Mouse (Mus musculus) liver, embryonic 15.5 days (tissue): ENCODE results near the gene Usp32. TPM values are rescaled to one million over a fixed set of nuclear protein-coding genes. Genes with fewer than 3 reads are reported as not detected.

ENCODE experiments used
- ATAC-seq: fragments of 200-750 bp; cut with Nextera tagmentation; 2 replicates; pipeline ENCODE4 v1.8.0; 2017; ENCODE audit warnings: moderate number of reproducible peaks, mild to moderate bottlenecking, moderate library complexity; ENCODE audit not compliant: insufficient read depth
- H3K27ac ChIP-seq: fragments of 300-500 bp; sonication (generic); replicated peaks from 2 replicates; pipeline ENCODE4 v1.5.1; 2015; ENCODE audit warnings: mild to moderate bottlenecking, inconsistent platforms
- H3K27me3 ChIP-seq: fragments of 300-500 bp; sonication (generic); 2 replicates; pipeline ENCODE4 v1.6.1; 2015; ENCODE audit warnings: mild to moderate bottlenecking, inconsistent platforms
- H3K36me3 ChIP-seq: fragments of 300-500 bp; sonication (generic); replicated peaks from 2 replicates; pipeline ENCODE4 v1.6.1; 2015; ENCODE audit warnings: moderate library complexity, mild to moderate bottlenecking, inconsistent platforms
- H3K4me1 ChIP-seq: fragments of 300-500 bp; sonication (generic); replicated peaks from 2 replicates; pipeline ENCODE4 v1.6.1; 2015; ENCODE audit warnings: inconsistent platforms
- H3K4me2 ChIP-seq: fragments of 300-500 bp; sonication (generic); 2 replicates; pipeline ENCODE4 v1.6.1; 2015; ENCODE audit warnings: moderate library complexity, mild to moderate bottlenecking, inconsistent platforms
- H3K4me3 ChIP-seq: fragments of 300-500 bp; sonication (generic); replicated peaks from 2 replicates; pipeline ENCODE4 v1.5.1; 2015; ENCODE audit warnings: mild to moderate bottlenecking, inconsistent platforms
- H3K9ac ChIP-seq: fragments of 300-500 bp; sonication (generic); 2 replicates; pipeline ENCODE4 v1.6.1; 2015; ENCODE audit warnings: moderate library complexity, mild to moderate bottlenecking, inconsistent platforms
- H3K9me3 ChIP-seq: fragments of 300-500 bp; sonication (generic); replicated peaks from 2 replicates; pipeline ENCODE4 v1.6.1; 2016; ENCODE audit warnings: inconsistent platforms
- WGBS: fragments of 180-500 bp; shearing (Covaris S2); methylation state at CpG from one replicate; pipeline ENCODE4 v1.1.7; 2015; ENCODE audit warnings: mixed read lengths; ENCODE audit not compliant: insufficient replicate concordance; 5-methylcytosine and 5-hydroxymethylcytosine counted together
- polyA plus RNA-seq: library from polyadenylated mRNA; unstranded; fragments of >200 nt; fragmentation: Nextera tagmentation; extraction: Ambion mirVana; gene quantifications from 2 replicates; pipeline ENCODE4 v1.2.1, GENCODE M21; 2015

Usp32 gene
- polyA plus RNA-seq, 1 experiment from 2014 or later = 10.1 TPM

DNA sequence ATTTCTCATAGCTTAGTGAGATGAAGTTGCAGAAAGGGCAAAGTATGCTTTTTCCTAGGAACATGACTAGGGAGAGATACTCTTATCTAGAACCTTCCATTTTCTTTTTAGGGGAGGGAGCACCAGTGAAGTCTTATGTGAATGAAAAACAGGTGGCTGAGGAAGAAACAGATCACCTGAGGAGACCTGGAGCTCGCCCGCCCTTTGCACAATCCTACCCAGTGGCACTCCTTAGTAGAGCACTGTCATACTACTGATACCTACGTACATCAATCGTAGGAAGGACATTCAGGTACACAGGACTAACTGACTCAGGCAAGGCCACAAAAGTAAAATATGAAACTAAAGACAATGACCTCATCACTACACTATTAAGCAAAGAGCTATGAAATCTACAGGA, 81.4 kb downstream of the Usp32 start:
- H3K9me3 ChIP-seq = no peaks in the 10 kb centered on the region
- H3K4me2 ChIP-seq = no peak overlapping the region
- no peak for ATAC-seq
- no peak overlapping the region for H3K27ac ChIP-seq
- no peak overlapping the region for H3K4me3 ChIP-seq
- H3K9ac ChIP-seq = no peak overlapping the region
- 91% methylated on average over 4 of the region's 4 CpGs for WGBS
- H3K4me1 ChIP-seq = 0 out of 2 replicates have a peak, but pooled peaks cover 3% of the 10 kb centered on the region
- H3K27me3 ChIP-seq = no peaks in the 10 kb centered on the region
- peaks cover 58% of the 10 kb centered on the region for H3K36me3 ChIP-seq

- Histone ChIP-seq H3K9me3 (no peaks in the 10 kb centered on the region), H3K4me3 (no peak overlapping the region), H3K4me2 (no peak overlapping the region), H3K27me3 (no peaks in the 10 kb centered on the region), H3K4me1 (0 out of 2 replicates have a peak, but pooled peaks cover 3% of the 10 kb centered on the region), H3K36me3 (peaks cover 60% of the 10 kb centered on the region), H3K27ac (peak overlapping the region; percentile 14; the same call in 1 of the 2 replicates), H3K9ac (no peak overlapping the region)
- ATAC-seq = no peak
- WGBS = 95% methylated on average over 1 of the region's 1 CpGs
These were observed 82.4 kb downstream of the Usp32 start for GRCm38 (mm10) chr11:85057544-85057943.

- WGBS = 79% methylated on average over 5 of the region's 5 CpGs
These were observed 83.1 kb downstream of the Usp32 start for GRCm38 (mm10) chr11:85056901-85057300.

GRCm38 (mm10) chr11:85055561-85055960, 84.4 kb downstream of the Usp32 start:
- no peak overlapping the region for H3K9ac ChIP-seq
- H3K4me2 ChIP-seq = no peak overlapping the region
- H3K27ac ChIP-seq = no peak overlapping the region
- WGBS = 51% methylated on average over 2 of the region's 2 CpGs
- no peak for ATAC-seq
- no peak overlapping the region for H3K4me3 ChIP-seq
- peaks cover 61% of the 10 kb centered on the region for H3K36me3 ChIP-seq
- H3K27me3 ChIP-seq = no peaks in the 10 kb centered on the region
- 0 out of 2 replicates have a peak, but pooled peaks cover 3% of the 10 kb centered on the region for H3K4me1 ChIP-seq
- H3K9me3 ChIP-seq = no peaks in the 10 kb centered on the region

More at GRCm38 (mm10) chr11:85056901-85057300, 83.1 kb downstream of the Usp32 start:
- no peak overlapping the region for H3K4me3 ChIP-seq
- 0 out of 2 replicates have a peak, but pooled peaks cover 3% of the 10 kb centered on the region for H3K4me1 ChIP-seq
- peaks cover 58% of the 10 kb centered on the region for H3K36me3 ChIP-seq
- H3K9me3 ChIP-seq = no peaks in the 10 kb centered on the region
- no peak overlapping the region for H3K9ac ChIP-seq
- no peaks in the 10 kb centered on the region for H3K27me3 ChIP-seq
- ATAC-seq = no peak
- H3K27ac ChIP-seq = no peak overlapping the region
- H3K4me2 ChIP-seq = no peak overlapping the region

GRCm38 (mm10) chr11:85039256-85039655, 100.7 kb downstream of the Usp32 start:
- Histone ChIP-seq H3K27ac (no peak overlapping the region), H3K4me2 (no peak overlapping the region), H3K4me1 (no peaks in the 10 kb centered on the region), H3K4me3 (no peak overlapping the region), H3K36me3 (peaks cover 79% of the 10 kb centered on the region), H3K9ac (no peak overlapping the region), H3K27me3 (no peaks in the 10 kb centered on the region), H3K9me3 (no peaks in the 10 kb centered on the region)
- no peak for ATAC-seq
- WGBS = 71% methylated on average over 3 of the region's 3 CpGs

GRCm38 (mm10) chr11:85013121-85013520, 126.8 kb downstream of the Usp32 start:
- no peak for ATAC-seq
- H3K4me3 ChIP-seq = no peak overlapping the region
- H3K9ac ChIP-seq = no peak overlapping the region
- peaks cover 92% of the 10 kb centered on the region for H3K36me3 ChIP-seq
- H3K4me2 ChIP-seq = no peak overlapping the region
- H3K4me1 ChIP-seq = no peaks in the 10 kb centered on the region
- H3K9me3 ChIP-seq = no peaks in the 10 kb centered on the region
- H3K27me3 ChIP-seq = no peaks in the 10 kb centered on the region
- H3K27ac ChIP-seq = no peak overlapping the region

DNA sequence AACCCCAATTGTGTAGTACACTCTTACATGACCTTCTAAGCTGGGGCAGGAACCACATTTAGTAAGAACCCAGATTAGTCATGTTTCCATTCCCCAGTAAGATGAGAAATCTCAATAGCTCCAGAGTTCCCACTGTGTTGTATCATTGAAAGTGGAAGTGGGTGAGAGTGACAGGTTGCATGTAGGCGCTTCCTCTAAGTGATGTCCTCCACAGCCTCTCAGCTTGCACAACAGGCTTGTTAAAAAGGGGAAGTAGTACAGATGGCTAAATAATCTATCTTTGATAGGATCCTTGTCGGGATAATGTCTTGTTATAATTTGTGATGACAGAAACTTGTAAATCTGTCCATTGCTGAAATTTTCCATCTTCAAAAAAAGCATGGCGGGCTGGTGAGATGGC, 136.4 kb downstream of the Usp32 start:
- Histone ChIP-seq H3K4me1 (no peaks in the 10 kb centered on the region), H3K9ac (no peak overlapping the region), H3K4me2 (no peak overlapping the region), H3K9me3 (no peaks in the 10 kb centered on the region), H3K27ac (no peak overlapping the region), H3K36me3 (peaks cover 81% of the 10 kb centered on the region), H3K27me3 (no peaks in the 10 kb centered on the region), H3K4me3 (no peak overlapping the region)
- no peak for ATAC-seq
- 61% methylated on average over 3 of the region's 3 CpGs for WGBS

DNA sequence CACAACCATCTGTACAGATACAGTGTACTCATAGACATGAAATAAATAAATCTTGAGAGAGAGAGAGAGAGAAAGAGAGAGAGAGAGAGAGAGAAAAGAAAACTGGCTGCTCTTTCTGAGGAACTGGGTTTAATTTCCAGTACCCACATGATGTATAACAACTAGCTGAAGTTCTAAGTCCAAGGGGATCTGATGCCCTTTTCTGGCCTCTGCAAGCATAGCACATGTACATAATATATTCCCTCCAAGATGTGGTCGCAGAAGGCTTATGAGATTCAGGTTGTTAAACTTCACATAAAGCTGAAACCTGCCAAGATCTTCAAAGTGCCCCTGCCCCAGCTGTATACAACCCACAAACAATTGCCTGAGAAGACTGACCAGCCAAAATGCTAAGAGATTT, 144.7 kb downstream of the Usp32 start:
- peaks cover 73% of the 10 kb centered on the region for H3K36me3 ChIP-seq
- WGBS = 86% methylated on average over 1 of the region's 1 CpGs
- no peaks in the 10 kb centered on the region for H3K27me3 ChIP-seq
- H3K27ac ChIP-seq = no peak overlapping the region
- no peaks in the 10 kb centered on the region for H3K4me1 ChIP-seq
- ATAC-seq = no peak
- H3K4me2 ChIP-seq = no peak overlapping the region
- no peaks in the 10 kb centered on the region for H3K9me3 ChIP-seq
- no peak overlapping the region for H3K9ac ChIP-seq
- no peak overlapping the region for H3K4me3 ChIP-seq

DNA sequence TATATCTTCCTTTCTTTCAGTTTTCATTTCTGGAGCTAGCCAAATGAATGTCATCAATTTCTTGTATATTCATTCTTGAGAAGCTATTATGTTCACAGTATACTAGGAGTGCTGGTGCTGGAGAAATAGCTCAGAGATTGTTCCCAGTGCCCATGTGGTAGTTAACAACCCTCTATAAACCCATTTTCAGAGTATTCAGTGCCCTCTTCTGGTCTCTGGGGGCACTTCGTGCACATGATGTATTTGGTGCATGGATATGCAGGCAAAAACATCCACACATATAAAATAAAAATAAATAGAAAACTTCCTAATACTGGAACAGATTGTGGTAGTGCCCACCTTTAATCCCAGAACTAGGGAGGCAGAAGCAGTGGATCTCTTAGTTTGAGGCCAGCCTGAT, 147.0 kb downstream of the Usp32 start:
- no peak overlapping the region for H3K27ac ChIP-seq
- no peaks in the 10 kb centered on the region for H3K9me3 ChIP-seq
- H3K27me3 ChIP-seq = no peaks in the 10 kb centered on the region
- no peak for ATAC-seq
- WGBS = 84% methylated on average over 1 of the region's 1 CpGs
- no peaks in the 10 kb centered on the region for H3K4me1 ChIP-seq
- no peak overlapping the region for H3K9ac ChIP-seq
- no peak overlapping the region for H3K4me3 ChIP-seq
- no peak overlapping the region for H3K4me2 ChIP-seq
- peaks cover 87% of the 10 kb centered on the region for H3K36me3 ChIP-seq

DNA sequence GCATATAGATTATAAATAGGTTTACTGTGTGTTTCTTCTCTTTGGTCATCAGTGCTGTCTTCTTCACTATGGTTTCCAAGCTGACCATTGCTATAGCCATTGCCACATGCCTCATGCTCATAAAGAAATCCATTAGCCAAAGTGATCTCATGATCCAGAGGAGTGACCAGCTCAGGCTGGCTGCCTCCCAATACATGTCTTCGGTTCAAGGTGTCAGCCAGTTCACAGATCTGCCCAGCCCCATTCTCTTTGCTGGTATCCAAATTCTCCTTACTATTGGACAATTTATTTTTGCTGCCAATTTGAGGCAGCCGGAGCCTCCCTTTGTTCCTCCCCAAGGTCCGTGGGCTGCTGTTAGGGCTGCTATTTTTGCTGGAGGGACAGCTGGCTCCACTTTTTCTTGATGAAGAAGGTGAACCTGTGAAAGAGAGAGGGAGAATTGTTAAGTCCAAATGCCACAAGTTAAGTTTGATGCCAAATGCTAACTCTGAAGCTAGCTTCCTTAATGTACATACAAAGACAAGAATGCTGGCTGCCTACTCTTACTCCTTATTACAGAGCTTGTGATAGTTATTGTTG, 151.5 kb downstream of the Usp32 start:
- H3K4me1 ChIP-seq = no peaks in the 10 kb centered on the region
- H3K27me3 ChIP-seq = no peaks in the 10 kb centered on the region
- no peak overlapping the region for H3K9ac ChIP-seq
- no peaks in the 10 kb centered on the region for H3K9me3 ChIP-seq
- H3K4me3 ChIP-seq = no peak overlapping the region
- 91% methylated on average over 3 of the region's 3 CpGs for WGBS
- no peak for ATAC-seq
- no peak overlapping the region for H3K4me2 ChIP-seq
- peaks cover 87% of the 10 kb centered on the region for H3K36me3 ChIP-seq
- no peak overlapping the region for H3K27ac ChIP-seq

- Histone ChIP-seq H3K4me3 (no peak overlapping the region), H3K36me3 (peaks cover 74% of the 10 kb centered on the region), H3K4me1 (no peaks in the 10 kb centered on the region), H3K9ac (no peak overlapping the region), H3K27me3 (no peaks in the 10 kb centered on the region), H3K9me3 (no peaks in the 10 kb centered on the region), H3K4me2 (no peak overlapping the region), H3K27ac (no peak overlapping the region)
- 79% methylated on average over 6 of the region's 6 CpGs for WGBS
- no peak for ATAC-seq
These were observed 154.5 kb downstream of the Usp32 start for GRCm38 (mm10) chr11:84985421-84985820.

DNA sequence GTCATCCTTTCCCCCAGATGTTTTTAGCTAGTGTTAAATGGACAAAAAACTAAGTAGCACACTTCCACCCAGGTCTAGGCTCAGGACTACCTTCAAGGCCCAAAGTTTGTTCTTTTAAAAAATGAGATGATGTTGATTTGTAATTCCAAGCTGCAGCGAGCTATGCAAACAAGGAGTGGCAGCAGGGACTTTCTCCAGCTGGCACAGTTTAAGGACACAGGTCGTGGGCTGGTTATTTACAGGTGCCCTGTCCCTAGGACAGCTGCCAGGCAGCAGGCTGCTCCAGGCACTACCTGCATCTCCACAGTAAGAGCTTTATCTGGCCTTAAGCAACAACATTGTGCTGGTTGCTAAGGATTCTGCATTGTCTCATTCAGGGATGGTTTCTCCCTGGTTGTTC, 159.3 kb downstream of the Usp32 start:
- H3K4me1 ChIP-seq = peaks cover 13% of the 10 kb centered on the region; the same call in 1 of the 2 replicates
- H3K9ac ChIP-seq = no peak overlapping the region
- ATAC-seq = no peak
- no peak overlapping the region for H3K4me2 ChIP-seq
- no peaks in the 10 kb centered on the region for H3K9me3 ChIP-seq
- 83% methylated on average over 2 of the region's 2 CpGs for WGBS
- peaks cover 29% of the 10 kb centered on the region for H3K36me3 ChIP-seq
- no peak overlapping the region for H3K27ac ChIP-seq
- H3K27me3 ChIP-seq = no peaks in the 10 kb centered on the region
- H3K4me3 ChIP-seq = no peak overlapping the region
